Mouse (Mus musculus) stomach, embryonic 14.5 days (tissue): ENCODE results near the gene Ltbp4. TPM values are rescaled to one million over a fixed set of nuclear protein-coding genes. Genes with fewer than 3 reads are reported as not detected.
A peak's percentile ranks its signal among the peaks of the same experiment; 100 is the strongest.

ENCODE experiments used
- ATAC-seq: fragments of 200-750 bp; cut with Nextera tagmentation; 2 replicates; pipeline ENCODE4 v1.8.0; 2017; ENCODE audit warnings: low read depth, moderate TSS enrichment; ENCODE audit not compliant: insufficient number of reproducible peaks, insufficient read depth, low FRiP score
- H3K27ac ChIP-seq: fragments of 300-500 bp; sonication (generic); 2 replicates; pipeline ENCODE4 v1.5.1; 2014; ENCODE audit warnings: mild to moderate bottlenecking, low read length, moderate library complexity, mixed read lengths
- H3K27me3 ChIP-seq: fragments of 300-500 bp; sonication (generic); 2 replicates; pipeline ENCODE4 v1.6.1; 2014; ENCODE audit warnings: low read length, control low read depth, mixed read lengths; ENCODE audit not compliant: control insufficient read depth, insufficient read depth
- H3K36me3 ChIP-seq: fragments of 300-500 bp; sonication (generic); 2 replicates; pipeline ENCODE4 v1.6.1; 2014; ENCODE audit warnings: mild to moderate bottlenecking, control low read depth, low read length, moderate library complexity, mixed read lengths; ENCODE audit not compliant: control insufficient read depth, insufficient read depth
- H3K4me1 ChIP-seq: fragments of 300-500 bp; sonication (generic); 2 replicates; pipeline ENCODE4 v1.6.1; 2014; ENCODE audit warnings: low read length, control low read depth, mixed read lengths; ENCODE audit not compliant: control insufficient read depth, insufficient read depth
- H3K4me2 ChIP-seq: fragments of 300-500 bp; sonication (generic); replicated peaks from 2 replicates; pipeline ENCODE4 v1.6.1; 2014; ENCODE audit warnings: low read depth, low read length, control low read depth
- H3K4me3 ChIP-seq: fragments of 300-500 bp; sonication (generic); 2 replicates; pipeline ENCODE4 v1.5.1; 2014; ENCODE audit warnings: low read depth, low read length, control low read depth
- H3K9ac ChIP-seq: fragments of 300-500 bp; sonication (generic); replicated peaks from 2 replicates; pipeline ENCODE4 v1.6.1; 2014; ENCODE audit warnings: low read depth, mild to moderate bottlenecking, control low read depth, low read length, moderate library complexity, mixed read lengths
- H3K9me3 ChIP-seq: fragments of 300-500 bp; sonication (generic); 2 replicates; pipeline ENCODE4 v1.6.1; 2016; ENCODE audit warnings: low read depth, low read length, control low read depth; ENCODE audit not compliant: control insufficient read depth
- WGBS: fragments of 180-500 bp; shearing (Covaris S2); extraction: QIAGEN DNeasy Blood & Tissue Kit; methylation state at CpG from one replicate; pipeline ENCODE4 v1.1.7; 2014; 5-methylcytosine and 5-hydroxymethylcytosine counted together
- polyA plus RNA-seq: library from polyadenylated mRNA; unstranded; fragments of >200 nt; fragmentation: Nextera tagmentation; extraction: Ambion mirVana; gene quantifications from 2 replicates; pipeline ENCODE4 v1.2.1, GENCODE M21; 2014

Ltbp4 gene
- polyA plus RNA-seq, 1 experiment from 2014 or later = 178 TPM

- Histone ChIP-seq H3K4me3 (peak overlapping the region; percentile 79), H3K4me2 (peak overlapping the region; percentile 83)
- WGBS = 1% methylated on average over 58 of the region's 77 CpGs
Observed at GRCm38 (mm10) chr7:27333316-27333941, 4.1 kb downstream of the Ltbp4 start.

GRCm38 (mm10) chr7:27332353-27333199 is 4.9 kb downstream of the Ltbp4 start:
- peaks cover 40% of the 10 kb centered on the region for H3K4me1 ChIP-seq

More at GRCm38 (mm10) chr7:27333316-27333941, 4.1 kb downstream of the Ltbp4 start:
- H3K27ac ChIP-seq = peak overlapping the region; percentile 98
- H3K36me3 ChIP-seq = 0 out of 2 replicates have a peak, but pooled peaks cover 2% of the 10 kb centered on the region
- H3K27me3 ChIP-seq = peaks cover 3% of the 10 kb centered on the region; the same call in 1 of the 2 replicates
- no peaks in the 10 kb centered on the region for H3K9me3 ChIP-seq
- H3K4me1 ChIP-seq = peaks cover 40% of the 10 kb centered on the region
- ATAC-seq = no peak
- H3K9ac ChIP-seq = peak overlapping the region; percentile 93

GRCm38 (mm10) chr7:27331854-27332253 is 5.6 kb downstream of the Ltbp4 start:
- Histone ChIP-seq H3K4me2 (peak overlapping the region; percentile 83), H3K4me1 (peaks cover 35% of the 10 kb centered on the region), H3K4me3 (peak overlapping the region; percentile 79), H3K27ac (peak overlapping the region; percentile 98), H3K36me3 (peaks cover 17% of the 10 kb centered on the region; the same call in 1 of the 2 replicates), H3K27me3 (no peaks in the 10 kb centered on the region), H3K9ac (peak overlapping the region; percentile 93), H3K9me3 (no peaks in the 10 kb centered on the region)
- 2% methylated on average over 8 of the region's 8 CpGs for WGBS
- no peak for ATAC-seq

More at GRCm38 (mm10) chr7:27332353-27333199, 4.9 kb downstream of the Ltbp4 start:
- no peaks in the 10 kb centered on the region for H3K9me3 ChIP-seq
- no peaks in the 10 kb centered on the region for H3K27me3 ChIP-seq
- peak overlapping the region; percentile 79 for H3K4me3 ChIP-seq
- ATAC-seq = peak; percentile 12
- peak overlapping the region; percentile 83 for H3K4me2 ChIP-seq
- peak overlapping the region; percentile 93 for H3K9ac ChIP-seq
- peaks cover 10% of the 10 kb centered on the region; the same call in 1 of the 2 replicates for H3K36me3 ChIP-seq
- peak overlapping the region; percentile 98 for H3K27ac ChIP-seq
- under 1% methylated on average over 39 of the region's 39 CpGs for WGBS

- Histone ChIP-seq H3K27ac (peak overlapping the region; percentile 98), H3K36me3 (peaks cover 19% of the 10 kb centered on the region; the same call in 1 of the 2 replicates), H3K4me3 (peak overlapping the region; percentile 79), H3K27me3 (no peaks in the 10 kb centered on the region), H3K9me3 (no peaks in the 10 kb centered on the region), H3K4me2 (peak overlapping the region; percentile 83), H3K4me1 (peaks cover 36% of the 10 kb centered on the region), H3K9ac (peak overlapping the region; percentile 93; the same call in 1 of the 2 replicates)
- ATAC-seq = no peak; the same call in 1 of the 2 replicates
- 2% methylated on average over 8 of the region's 8 CpGs for WGBS
Observed at GRCm38 (mm10) chr7:27331541-27331851, 6.0 kb downstream of the Ltbp4 start.

GRCm38 (mm10) chr7:27330709-27331540 is 6.6 kb downstream of the Ltbp4 start:
- 0 out of 2 replicates have a peak, but pooled peaks cover 4% of the 10 kb centered on the region for H3K27me3 ChIP-seq

GRCm38 (mm10) chr7:27329981-27330380 is 7.5 kb downstream of the Ltbp4 start:
- 0 out of 2 replicates have a peak, but pooled peaks cover 4% of the 10 kb centered on the region for H3K27me3 ChIP-seq
- WGBS = 31% methylated on average over 17 of the region's 17 CpGs
- H3K4me3 ChIP-seq = peak overlapping the region; percentile 79
- peak overlapping the region; percentile 83 for H3K4me2 ChIP-seq
- no peaks in the 10 kb centered on the region for H3K9me3 ChIP-seq
- H3K36me3 ChIP-seq = peaks cover 25% of the 10 kb centered on the region; the same call in 1 of the 2 replicates
- H3K4me1 ChIP-seq = peaks cover 43% of the 10 kb centered on the region
- peak overlapping the region; percentile 98; the same call in 1 of the 2 replicates for H3K27ac ChIP-seq
- ATAC-seq = no peak
- no peak overlapping the region for H3K9ac ChIP-seq

More at GRCm38 (mm10) chr7:27330709-27331540, 6.6 kb downstream of the Ltbp4 start:
- peak; percentile 70 for ATAC-seq
- H3K9me3 ChIP-seq = no peaks in the 10 kb centered on the region
- H3K4me2 ChIP-seq = peak overlapping the region; percentile 83
- H3K27ac ChIP-seq = peak overlapping the region; percentile 98
- H3K9ac ChIP-seq = peak overlapping the region; percentile 93; the same call in 1 of the 2 replicates
- WGBS = 1% methylated on average over 39 of the region's 39 CpGs
- H3K4me1 ChIP-seq = peaks cover 40% of the 10 kb centered on the region
- peak overlapping the region; percentile 79 for H3K4me3 ChIP-seq
- H3K36me3 ChIP-seq = peaks cover 24% of the 10 kb centered on the region; the same call in 1 of the 2 replicates

GRCm38 (mm10) chr7:27329326-27329947 is 8.1 kb downstream of the Ltbp4 start:
- 8% methylated on average over 45 of the region's 45 CpGs for WGBS
- H3K4me3 ChIP-seq = 0 out of 2 replicates have a peak overlapping the region, but pooled peaks have one; percentile 0
- H3K4me2 ChIP-seq = peak overlapping the region; percentile 83
- H3K36me3 ChIP-seq = peaks cover 29% of the 10 kb centered on the region
- peaks cover 38% of the 10 kb centered on the region for H3K4me1 ChIP-seq
- H3K9ac ChIP-seq = no peak overlapping the region
- 0 out of 2 replicates have a peak, but pooled peaks cover 4% of the 10 kb centered on the region for H3K27me3 ChIP-seq
- ATAC-seq = no peak
- peak overlapping the region; percentile 50; the same call in 1 of the 2 replicates for H3K27ac ChIP-seq
- H3K9me3 ChIP-seq = no peaks in the 10 kb centered on the region
